Mouse (Mus musculus) ES-E14 (cell line): Measurements from ENCODE around the gene Fsd2.

ENCODE experiments used
- CHD2 ChIP-seq: IDR thresholded peaks from 2 replicates; pipeline ENCODE4 v1.6.1; 2014; ENCODE audit warnings: mild to moderate bottlenecking, low read depth, low read length, inconsistent platforms
- HCFC1 ChIP-seq: IDR thresholded peaks from 2 replicates; pipeline ENCODE4 v1.6.1; 2012; ENCODE audit warnings: low read length, inconsistent platforms, borderline replicate concordance; ENCODE audit not compliant: insufficient read depth
- MAFK ChIP-seq: IDR thresholded peaks from 2 replicates; pipeline ENCODE4 v1.6.1; 2014; ENCODE audit warnings: mild to moderate bottlenecking, low read depth, low read length, inconsistent platforms; ENCODE audit not compliant: insufficient read depth
- ZNF384 ChIP-seq: IDR thresholded peaks from 2 replicates; pipeline ENCODE4 v1.6.1; 2012; ENCODE audit warnings: low read depth, low read length, inconsistent platforms

- TF ChIP-seq CHD2, result no peak
- no peak for TF ChIP-seq MAFK
- no peak for TF ChIP-seq HCFC1
- no peak for TF ChIP-seq ZNF384
Observed at GRCm38 (mm10) chr7:81501050-81501449, 65.7 kb downstream of the Fsd2 start.
